Mouse (Mus musculus) kidney, postnatal 0 days (tissue): ENCODE results near the gene Sema3c. TPM values are rescaled to one million over a fixed set of nuclear protein-coding genes. Genes with fewer than 3 reads are reported as not detected.
A peak's percentile ranks its signal among the peaks of the same experiment; 100 is the strongest.

Experiments
- ATAC-seq: fragments of 200-750 bp; cut with Nextera tagmentation; replicated peaks from 2 replicates; pipeline ENCODE4 v1.8.0; 2017; ENCODE audit warnings: low read depth, moderate number of reproducible peaks, moderate TSS enrichment, moderate library complexity; ENCODE audit not compliant: low FRiP score
- DNase-seq: peaks from one replicate; pipeline ENCODE4 v3.0.0-alpha.2; 2016; ENCODE audit warnings: low spot score
- H3K27ac ChIP-seq: fragments of 300-500 bp; sonication (generic); 2 replicates; pipeline ENCODE4 v1.5.1; 2014; ENCODE audit warnings: mild to moderate bottlenecking
- H3K27me3 ChIP-seq: fragments of 300-500 bp; sonication (generic); 2 replicates; pipeline ENCODE4 v1.6.1; 2014; ENCODE audit warnings: low read length, mixed read lengths; ENCODE audit not compliant: insufficient read depth
- H3K36me3 ChIP-seq: fragments of 300-500 bp; sonication (generic); 2 replicates; pipeline ENCODE4 v1.6.1; 2014; ENCODE audit warnings: low read length, mixed read lengths; ENCODE audit not compliant: insufficient read depth
- H3K4me1 ChIP-seq: fragments of 300-500 bp; sonication (generic); replicated peaks from 2 replicates; pipeline ENCODE4 v1.6.1; 2014; ENCODE audit warnings: antibody characterized with exemption, low read length, mixed read lengths; ENCODE audit not compliant: insufficient read depth
- H3K4me2 ChIP-seq: fragments of 300-500 bp; sonication (generic); 2 replicates; pipeline ENCODE4 v1.6.1; 2014; ENCODE audit warnings: mild to moderate bottlenecking, low read length, moderate library complexity, mixed read lengths
- H3K4me3 ChIP-seq: fragments of 300-500 bp; sonication (generic); replicated peaks from 2 replicates; pipeline ENCODE4 v1.5.1; 2014; ENCODE audit warnings: low read depth, low read length
- H3K9ac ChIP-seq: fragments of 300-500 bp; sonication (generic); 2 replicates; pipeline ENCODE4 v1.6.1; 2014; ENCODE audit warnings: low read depth, low read length
- H3K9me3 ChIP-seq: fragments of 300-500 bp; sonication (generic); replicated peaks from 2 replicates; pipeline ENCODE4 v1.6.1; 2016; ENCODE audit warnings: low read length, inconsistent platforms, mixed read lengths
- CTCF ChIP-seq: IDR thresholded peaks from 2 replicates; pipeline ENCODE4 v1.5.1; 2016; ENCODE audit warnings: antibody characterized with exemption, low read depth, mild to moderate bottlenecking, moderate library complexity
- whole genome bisulfite sequencing: fragments of 180-500 bp; shearing (Covaris S2); extraction: QIAGEN DNeasy Blood & Tissue Kit; methylation state at CpG from one replicate; pipeline ENCODE4 v1.1.7; 2014; 5-methylcytosine and 5-hydroxymethylcytosine counted together
- polyA plus RNA-seq: library from polyadenylated mRNA; unstranded; fragments of >200 nt; fragmentation: Nextera tagmentation; extraction: Ambion mirVana; gene quantifications from 2 replicates; pipeline ENCODE4 v1.2.1, GENCODE M21; 2015

Sema3c gene
- polyA plus RNA-seq, 1 experiment from 2014 or later, result 63.6 TPM

GRCm38 (mm10) chr5:17556715-17557265 lies 17.3 kb upstream of the Sema3c start:
- WGBS, result 88% methylated on average over 3 of the region's 3 CpGs
- no peak overlapping the region for H3K27ac ChIP-seq
- no peak for TF ChIP-seq CTCF
- no peaks in the 10 kb centered on the region for H3K36me3 ChIP-seq
- no peak overlapping the region for H3K4me2 ChIP-seq
- H3K9me3 ChIP-seq, result no peaks in the 10 kb centered on the region
- H3K4me3 ChIP-seq, result no peak overlapping the region
- DNase-seq (no peak), ATAC-seq (no peak)
- no peak overlapping the region for H3K9ac ChIP-seq
- H3K4me1 ChIP-seq, result peaks cover 5% of the 10 kb centered on the region; the same call in 1 of the 2 replicates
- H3K27me3 ChIP-seq, result no peaks in the 10 kb centered on the region

GRCm38 (mm10) chr5:17571571-17571970 lies 2.5 kb upstream of the Sema3c start:
- Histone ChIP-seq H3K9ac (no peak overlapping the region), H3K9me3 (no peaks in the 10 kb centered on the region), H3K4me2 (no peak overlapping the region), H3K27ac (no peak overlapping the region), H3K4me3 (no peak overlapping the region), H3K4me1 (no peaks in the 10 kb centered on the region), H3K36me3 (no peaks in the 10 kb centered on the region), H3K27me3 (no peaks in the 10 kb centered on the region)
- 67% methylated on average over 6 of the region's 6 CpGs for WGBS
- ATAC-seq (no peak), DNase-seq (no peak)
- TF ChIP-seq CTCF, result no peak

GRCm38 (mm10) chr5:17574413-17575182 lies 517 bp downstream of the Sema3c start:
- peak overlapping the region; percentile 66 for H3K4me3 ChIP-seq
- peak overlapping the region; percentile 85 for H3K4me2 ChIP-seq
- no peaks in the 10 kb centered on the region for H3K27me3 ChIP-seq
- no peak; the same call in 1 of the 2 replicates for TF ChIP-seq CTCF
- peak overlapping the region; percentile 88 for H3K27ac ChIP-seq
- under 1% methylated on average over 51 of the region's 59 CpGs for WGBS
- no peaks in the 10 kb centered on the region for H3K36me3 ChIP-seq
- peak; percentile 75 for DNase-seq
- no peaks in the 10 kb centered on the region for H3K4me1 ChIP-seq
- H3K9me3 ChIP-seq, result no peaks in the 10 kb centered on the region
- ATAC-seq, result peak; percentile 94
- H3K9ac ChIP-seq, result peak overlapping the region; percentile 63

- DNase-seq, result no peak
- WGBS, result 4% methylated on average over 7 of the region's 7 CpGs
- Histone ChIP-seq H3K4me2 (peak overlapping the region; percentile 85), H3K9ac (peak overlapping the region; percentile 63), H3K4me3 (peak overlapping the region; percentile 66), H3K4me1 (no peaks in the 10 kb centered on the region), H3K27ac (peak overlapping the region; percentile 88), H3K27me3 (no peaks in the 10 kb centered on the region), H3K36me3 (no peaks in the 10 kb centered on the region), H3K9me3 (no peaks in the 10 kb centered on the region)
- no peak for TF ChIP-seq CTCF
- no peak for ATAC-seq
Measured at GRCm38 (mm10) chr5:17575183-17575495, 1.1 kb downstream of the Sema3c start.

- no peak overlapping the region for H3K27ac ChIP-seq
- ATAC-seq (no peak), DNase-seq (no peak)
- no peaks in the 10 kb centered on the region for H3K27me3 ChIP-seq
- 42% methylated on average over 2 of the region's 2 CpGs for WGBS
- peak overlapping the region; percentile 66 for H3K4me3 ChIP-seq
- no peaks in the 10 kb centered on the region for H3K36me3 ChIP-seq
- no peak overlapping the region for H3K9ac ChIP-seq
- no peaks in the 10 kb centered on the region for H3K4me1 ChIP-seq
- TF ChIP-seq CTCF, result no peak
- H3K4me2 ChIP-seq, result peak overlapping the region; percentile 85
- no peaks in the 10 kb centered on the region for H3K9me3 ChIP-seq
Measured at GRCm38 (mm10) chr5:17576069-17576468, 2.0 kb downstream of the Sema3c start.

GRCm38 (mm10) chr5:17582047-17582515 lies 8.0 kb downstream of the Sema3c start:
- no peaks in the 10 kb centered on the region for H3K36me3 ChIP-seq
- H3K27me3 ChIP-seq, result no peaks in the 10 kb centered on the region
- ATAC-seq, result no peak
- H3K4me3 ChIP-seq, result no peak overlapping the region
- 58% methylated on average over 2 of the region's 2 CpGs for WGBS
- TF ChIP-seq CTCF, result no peak
- H3K4me2 ChIP-seq, result no peak overlapping the region
- H3K4me1 ChIP-seq, result no peaks in the 10 kb centered on the region
- no peaks in the 10 kb centered on the region for H3K9me3 ChIP-seq
- H3K27ac ChIP-seq, result no peak overlapping the region
- H3K9ac ChIP-seq, result no peak overlapping the region
- no peak for DNase-seq
